Mouse (Mus musculus) thymus, postnatal 10 days (tissue): ENCODE data around the gene Meiob.

Experiments
- DNase-seq, 2 experiments: peaks; one replicate each; pipeline ENCODE4 v3.0.0; 2021; ENCODE audit warnings: low spot score in 2 of 2

Meiob gene

GRCm38 (mm10) chr17:24821351-24822280, 17.5 kb downstream of the Meiob start:
- DNase-seq, result no peak

- DNase-seq, result no peak
Measured at GRCm38 (mm10) chr17:24839842-24840241, 35.8 kb downstream of the Meiob start, which contains the start of gene Hagh. Gene Hagh (plus strand): TSS chr17:24840143.

- no peak for DNase-seq
Measured at GRCm38 (mm10) chr17:24840341-24840740, 36.3 kb downstream of the Meiob start.

GRCm38 (mm10) chr17:24841133-24841532, 37.0 kb downstream of the Meiob start:
- DNase-seq, result peak in 1 of 2 experiments; percentile 42

- no peak for DNase-seq
Measured at GRCm38 (mm10) chr17:24842631-24843030, 38.5 kb downstream of the Meiob start.

- DNase-seq, result no peak
Measured at GRCm38 (mm10) chr17:24844525-24844924, 40.4 kb downstream of the Meiob start.

- no peak for DNase-seq
Measured at GRCm38 (mm10) chr17:24847386-24847785, 43.3 kb downstream of the Meiob start.

GRCm38 (mm10) chr17:24848600-24849031, 44.5 kb downstream of the Meiob start:
- no peak for DNase-seq

- DNase-seq, result no peak
Measured at GRCm38 (mm10) chr17:24849733-24850064, 45.6 kb downstream of the Meiob start.

- peak; percentile 89 to 95 for DNase-seq
Measured at GRCm38 (mm10) chr17:24850065-24850772, 46.1 kb downstream of the Meiob start, which contains the start of gene Fahd1. Gene Fahd1 (minus strand): TSS chr17:24850364.

GRCm38 (mm10) chr17:24850773-24851127, 46.7 kb downstream of the Meiob start:
- DNase-seq, result no peak

- no peak for DNase-seq
Measured at GRCm38 (mm10) chr17:24851381-24852125, 47.5 kb downstream of the Meiob start.

GRCm38 (mm10) chr17:24855838-24856464, 51.9 kb downstream of the Meiob start:
- no peak for DNase-seq

GRCm38 (mm10) chr17:24856589-24856988, 52.5 kb downstream of the Meiob start:
- DNase-seq, result no peak

GRCm38 (mm10) chr17:24857831-24858470, 53.9 kb downstream of the Meiob start:
- no peak for DNase-seq

- DNase-seq, result no peak
Measured at GRCm38 (mm10) chr17:24858967-24859366, 54.9 kb downstream of the Meiob start.

- no peak for DNase-seq
Measured at GRCm38 (mm10) chr17:24860076-24860475, 56.0 kb downstream of the Meiob start.

- DNase-seq, result no peak
Measured at GRCm38 (mm10) chr17:24861785-24862184, 57.7 kb downstream of the Meiob start.

GRCm38 (mm10) chr17:24865776-24866175, 61.7 kb downstream of the Meiob start, which contains the start of gene Igfals:
Gene Igfals (plus strand): TSS chr17:24865997.
- no peak for DNase-seq

GRCm38 (mm10) chr17:24867914-24868313, 63.8 kb downstream of the Meiob start:
- no peak for DNase-seq
